20 mouse cellular contexts compared by ENCODE assay signal in the genomic region with DNA sequence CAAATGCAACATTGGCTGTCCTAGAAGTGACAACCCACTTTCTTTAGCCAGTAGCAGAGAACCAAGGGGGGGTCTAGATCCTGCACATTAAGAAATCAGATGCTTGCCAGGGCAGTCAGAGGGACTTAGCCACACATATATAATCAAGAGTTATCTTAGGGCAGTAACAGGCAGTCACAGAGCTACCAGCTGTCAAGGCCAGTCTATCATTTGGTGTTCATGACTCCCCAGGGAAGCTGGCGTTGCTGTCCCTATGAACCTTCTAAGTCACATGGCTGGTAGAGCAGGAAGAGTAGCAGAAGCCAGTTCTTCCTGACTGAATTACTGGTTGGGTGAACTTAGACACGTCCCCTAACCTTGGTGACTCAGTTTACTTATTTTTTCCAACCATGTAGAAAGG.
"Had no signal": no experiment of that assay in that cellular context is flagged by ENCODE, and none has a peak within 500 bp of the region (broad histone marks: within the 10 kb centered on the region; RNA-seq: fewer than 3 reads in every experiment).

No protein-coding gene starts in this region.

- DNase-seq: kidney, adult 2 months; kidney, postnatal 14 days; kidney, postnatal 4 days; layer of hippocampus, postnatal 36 days; left cerebral cortex, postnatal 4 days; liver, postnatal 0 days; lung, embryonic 14.5 days; retina, postnatal 1 day; thymus, adult 2 months; thymus, postnatal 14 days; thymus, postnatal 4 days had no signal

- H3K4me3 ChIP-seq: kidney, embryonic 15.5 days; limb, embryonic 12.5 days; limb, embryonic 15.5 days; midbrain, embryonic 10.5 days; midbrain, embryonic 13.5 days; myocyte; neural tube, embryonic 13.5 days had no signal

- H3K27me3 ChIP-seq: limb, embryonic 15.5 days; midbrain, embryonic 13.5 days; neural tube, embryonic 13.5 days had no signal

- ATAC-seq: liver, postnatal 0 days; lung, postnatal 0 days; midbrain, embryonic 13.5 days; midbrain, embryonic 16.5 days had no signal
